Mouse (Mus musculus) liver, adult 2 months (tissue): Measurements from ENCODE around the gene 1500011B03Rik.

Source experiments
- CTCF ChIP-seq: fragments of 200-500 bp; IDR thresholded peaks from 2 replicates; pipeline ENCODE4 v1.5.1; 2011; ENCODE audit warnings: low read depth, low read length, control low read depth
- POLR2A ChIP-seq: fragments of 200-500 bp; IDR thresholded peaks from 2 replicates; pipeline ENCODE4 v1.6.1; 2011; ENCODE audit warnings: low read length, control low read depth; ENCODE audit not compliant: insufficient read depth; ENCODE audit errors: extremely low read depth

GRCm38 (mm10) chr5:114795231-114795630 lies 28.0 kb downstream of the 1500011B03Rik start:
- TF ChIP-seq CTCF (no peak), POLR2A (no peak)
